Mouse (Mus musculus): Measurements from ENCODE around the gene Gm21762. TPM values are rescaled to one million over a fixed set of nuclear protein-coding genes. Genes with fewer than 3 reads are reported as not detected.
"Not testable (repeated sequence)": the region's sequence is repeated elsewhere in the genome, so short reads cannot be mapped to it uniquely, and the experiment has no call there.

The Gm21762 gene
- polyA plus RNA-seq, 1 experiment from 2014 or later, result not detected

DNA sequence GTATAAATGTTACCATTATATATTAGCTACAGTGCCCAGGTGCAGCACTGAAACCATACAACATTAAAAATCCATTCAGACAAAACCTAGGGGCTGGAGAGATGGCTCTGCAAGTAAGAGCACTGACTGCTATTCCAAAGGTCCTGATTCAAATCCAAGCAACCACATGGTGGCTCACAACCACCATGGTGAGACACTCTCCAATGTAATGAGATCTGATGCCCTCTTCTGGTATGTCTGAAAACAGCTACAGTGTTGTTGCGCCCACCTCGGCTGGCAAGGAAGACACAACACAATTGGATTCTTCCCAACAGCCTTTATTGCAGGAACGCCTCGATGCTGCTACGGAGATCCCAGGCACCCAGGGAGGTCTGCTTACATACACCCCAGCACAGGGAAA lies 5.2 kb upstream of the Gm21762 start:
- H3K27ac ChIP-seq (ENCODE audit: low read length); H3K4me1 ChIP-seq (replicated peaks; ENCODE audit: control insufficient read depth, insufficient read depth, low read length); H3K4me3 ChIP-seq (replicated peaks; ENCODE audit: low read length); H3K9me3 ChIP-seq (ENCODE audit: control insufficient read depth, low read length); H3K36me3 ChIP-seq (ENCODE audit: control insufficient read depth, insufficient read depth); H3K4me2 ChIP-seq (ENCODE audit: low read length); H3K27me3 ChIP-seq (replicated peaks; ENCODE audit: control insufficient read depth, insufficient read depth, low read length); H3K9ac ChIP-seq (replicated peaks; ENCODE audit: low read depth, low read length); ATAC-seq: not testable (repeated sequence)
- 76% methylated on average over 5 of the region's 5 CpGs for WGBS

DNA sequence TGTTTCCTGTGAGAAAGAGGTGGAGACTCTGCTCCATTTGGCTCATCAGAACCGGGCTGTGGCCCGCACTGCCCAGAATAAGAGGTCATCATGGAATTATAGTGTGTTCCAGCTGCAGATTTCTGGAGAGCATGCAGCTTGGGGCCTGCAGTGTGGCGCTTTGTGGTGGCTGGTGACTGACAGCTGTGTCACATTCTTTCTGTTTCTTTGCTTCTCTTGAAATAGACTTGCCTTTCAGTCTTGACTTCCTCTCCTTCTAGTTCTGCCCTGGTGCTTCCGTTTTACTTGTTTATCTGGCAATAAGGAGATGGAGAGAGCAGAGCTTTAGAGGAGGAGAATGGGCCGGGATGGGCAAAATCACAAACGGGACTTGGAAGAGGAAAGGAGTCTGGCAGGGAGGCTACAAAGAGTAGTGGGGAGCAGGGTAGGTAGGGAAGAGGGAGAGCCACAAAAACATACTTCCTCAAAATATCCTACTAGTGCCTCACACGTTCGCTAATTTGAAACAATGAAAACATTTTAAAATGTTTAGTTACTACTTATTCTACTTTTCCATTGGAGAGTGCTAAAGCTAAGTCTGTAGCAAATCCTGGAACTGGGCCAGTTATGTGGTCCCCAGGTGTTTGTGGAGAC lies 19.4 kb downstream of the Gm21762 start:
- not testable (repeated sequence) for H3K4me2 ChIP-seq (ENCODE audit: low read length); H3K27ac ChIP-seq (ENCODE audit: low read length); H3K27me3 ChIP-seq (replicated peaks; ENCODE audit: control insufficient read depth, insufficient read depth, low read length); H3K4me1 ChIP-seq (replicated peaks; ENCODE audit: control insufficient read depth, insufficient read depth, low read length); H3K9me3 ChIP-seq (ENCODE audit: control insufficient read depth, low read length); H3K36me3 ChIP-seq (ENCODE audit: control insufficient read depth, insufficient read depth); H3K4me3 ChIP-seq (replicated peaks; ENCODE audit: low read length); ATAC-seq; H3K9ac ChIP-seq (replicated peaks; ENCODE audit: low read depth, low read length)
- WGBS, result 90% methylated on average over 7 of the region's 8 CpGs

DNA sequence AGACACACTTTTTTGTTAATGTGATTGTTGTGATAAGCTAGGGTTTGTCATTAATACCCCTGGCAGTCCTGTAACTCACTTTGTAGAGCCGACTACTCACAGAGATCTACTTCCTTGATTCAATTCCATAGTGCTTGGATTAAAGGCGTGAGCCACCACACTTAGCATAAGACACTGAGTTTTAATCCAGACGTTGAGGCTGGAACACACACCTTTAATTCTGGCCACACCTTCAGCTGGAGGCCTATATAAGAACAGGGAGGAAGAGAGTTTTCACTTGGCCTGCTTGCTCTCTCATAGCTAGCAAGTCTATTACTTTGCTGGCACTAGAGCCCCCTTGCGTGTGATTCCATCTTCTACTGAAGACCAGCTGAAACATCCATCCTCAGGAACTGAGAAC lies 43.6 kb downstream of the Gm21762 start, which contains the start of gene Gm21818:
Gene Gm21818, plus strand, starts transcription at position 301 of the 400 bp plus-strand sequence.
- not testable (repeated sequence) for H3K4me2 ChIP-seq (ENCODE audit: low read length); H3K9me3 ChIP-seq (ENCODE audit: control insufficient read depth, low read length); H3K9ac ChIP-seq (replicated peaks; ENCODE audit: low read depth, low read length); H3K4me1 ChIP-seq (replicated peaks; ENCODE audit: control insufficient read depth, insufficient read depth, low read length); ATAC-seq; H3K4me3 ChIP-seq (replicated peaks; ENCODE audit: low read length); H3K36me3 ChIP-seq (ENCODE audit: control insufficient read depth, insufficient read depth); H3K27me3 ChIP-seq (replicated peaks; ENCODE audit: control insufficient read depth, insufficient read depth, low read length); H3K27ac ChIP-seq (ENCODE audit: low read length)
- WGBS, result 70% methylated on average over 4 of the region's 4 CpGs

DNA sequence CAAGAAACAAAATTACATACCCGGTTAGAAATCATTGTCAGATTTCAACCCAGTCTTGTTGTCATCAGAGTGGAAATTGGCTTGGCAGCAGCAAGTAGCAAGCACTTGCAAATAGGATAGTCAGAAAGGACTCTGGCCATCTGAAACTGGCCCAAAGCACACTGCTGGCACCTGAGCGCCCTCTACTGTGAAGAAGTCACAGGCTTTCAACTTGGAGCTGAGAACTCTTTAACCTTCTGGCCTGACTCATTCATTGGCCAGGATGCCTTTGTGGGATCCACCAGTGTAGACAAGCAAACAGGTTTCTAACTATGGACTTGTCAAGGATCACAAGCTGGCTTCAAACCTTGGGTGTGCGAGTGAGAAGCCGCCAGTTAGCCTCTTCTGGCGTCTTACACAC lies 47.4 kb downstream of the Gm21762 start:
- H3K9ac ChIP-seq (replicated peaks; ENCODE audit: low read depth, low read length); H3K27me3 ChIP-seq (replicated peaks; ENCODE audit: control insufficient read depth, insufficient read depth, low read length); H3K27ac ChIP-seq (ENCODE audit: low read length); ATAC-seq; H3K4me3 ChIP-seq (replicated peaks; ENCODE audit: low read length); H3K9me3 ChIP-seq (ENCODE audit: control insufficient read depth, low read length); H3K4me1 ChIP-seq (replicated peaks; ENCODE audit: control insufficient read depth, insufficient read depth, low read length); H3K36me3 ChIP-seq (ENCODE audit: control insufficient read depth, insufficient read depth); H3K4me2 ChIP-seq (ENCODE audit: low read length): not testable (repeated sequence)
- 60% methylated on average over 5 of the region's 5 CpGs for WGBS

Other genes with a start within 250 kb of the Gm21762 start
- not detected in 2 replicates for gene Gm36079, start 188.9 kb downstream of the Gm21762 start, polyA plus RNA-seq (2015; fragmentation: Nextera tagmentation; extraction: Ambion mirVana)
- not detected in 2 replicates for gene Gm21188, start 163.8 kb downstream of the Gm21762 start, polyA plus RNA-seq (2015; fragmentation: Nextera tagmentation; extraction: Ambion mirVana)
- gene Gm20767, start 75.7 kb downstream of the Gm21762 start, polyA plus RNA-seq (2015; fragmentation: Nextera tagmentation; extraction: Ambion mirVana), result not detected in 2 replicates
- not detected in 2 replicates for gene Gm21818, start 43.5 kb downstream of the Gm21762 start, polyA plus RNA-seq (2015; fragmentation: Nextera tagmentation; extraction: Ambion mirVana)
- not detected in 2 replicates for gene Gm21731, start 23.2 kb upstream of the Gm21762 start, polyA plus RNA-seq (2015; fragmentation: Nextera tagmentation; extraction: Ambion mirVana)
- gene AF067061, start 47.2 kb upstream of the Gm21762 start, polyA plus RNA-seq (2015; fragmentation: Nextera tagmentation; extraction: Ambion mirVana), result not detected in 2 replicates
- not detected in 2 replicates for gene BC147527, start 84.4 kb upstream of the Gm21762 start, polyA plus RNA-seq (2015; fragmentation: Nextera tagmentation; extraction: Ambion mirVana)
- gene Tcstv3, start 100.9 kb upstream of the Gm21762 start, polyA plus RNA-seq (2015; fragmentation: Nextera tagmentation; extraction: Ambion mirVana), result not detected in 2 replicates

All from forebrain, embryonic 16.5 days (tissue).